Mouse (Mus musculus): ENCODE data around the gene Eif4a2. TPM values are rescaled to one million over a fixed set of nuclear protein-coding genes. Genes with fewer than 3 reads are reported as not detected.

Eif4a2 gene
- polyA plus RNA-seq, 1 experiment: 781 TPM

GRCm38 (mm10) chr16:23103841-23104240, 3.4 kb upstream of the Eif4a2 start:
- no peak for DNase-seq (ENCODE audit: low spot score)

- DNase-seq (ENCODE audit: low spot score): no peak
These were observed 1.1 kb upstream of the Eif4a2 start for GRCm38 (mm10) chr16:23106121-23106520.

- peak; percentile 74 for DNase-seq (ENCODE audit: low spot score)
These were observed 909 bp downstream of the Eif4a2 start for GRCm38 (mm10) chr16:23107946-23108759.

- DNase-seq (ENCODE audit: low spot score): no peak
These were observed 1.7 kb downstream of the Eif4a2 start for GRCm38 (mm10) chr16:23108943-23109342.

GRCm38 (mm10) chr16:23109350-23110280, 2.4 kb downstream of the Eif4a2 start:
- no peak for DNase-seq (ENCODE audit: low spot score)

GRCm38 (mm10) chr16:23112348-23112747, 5.1 kb downstream of the Eif4a2 start:
- no peak for DNase-seq (ENCODE audit: low spot score)

- DNase-seq (ENCODE audit: low spot score): no peak
These were observed 5.7 kb downstream of the Eif4a2 start for GRCm38 (mm10) chr16:23112861-23113435.

- no peak for DNase-seq (ENCODE audit: low spot score)
These were observed 6.7 kb downstream of the Eif4a2 start for GRCm38 (mm10) chr16:23113903-23114302.

- DNase-seq (ENCODE audit: low spot score): no peak
These were observed 7.3 kb downstream of the Eif4a2 start for GRCm38 (mm10) chr16:23114339-23115171.

- no peak for DNase-seq (ENCODE audit: low spot score)
These were observed 8.2 kb downstream of the Eif4a2 start for GRCm38 (mm10) chr16:23115486-23115885.

- no peak for DNase-seq (ENCODE audit: low spot score)
These were observed 9.9 kb downstream of the Eif4a2 start for GRCm38 (mm10) chr16:23117173-23117572.

GRCm38 (mm10) chr16:23122446-23122845, 15.2 kb downstream of the Eif4a2 start:
- DNase-seq (ENCODE audit: low spot score): no peak

- no peak for DNase-seq (ENCODE audit: low spot score)
These were observed 15.9 kb downstream of the Eif4a2 start for GRCm38 (mm10) chr16:23123104-23123503.

- no peak for DNase-seq (ENCODE audit: low spot score)
These were observed 17.2 kb downstream of the Eif4a2 start for GRCm38 (mm10) chr16:23124398-23124797.

- DNase-seq (ENCODE audit: low spot score): no peak
These were observed 20.0 kb downstream of the Eif4a2 start for GRCm38 (mm10) chr16:23127311-23127672.

- peak; percentile 94 for DNase-seq (ENCODE audit: low spot score)
These were observed 20.6 kb downstream of the Eif4a2 start, which contains the start of gene Rfc4 for GRCm38 (mm10) chr16:23127673-23128375. TSS of gene Rfc4 (minus strand) at chr16:23127737.

GRCm38 (mm10) chr16:23130303-23130702, 23.1 kb downstream of the Eif4a2 start:
- no peak for DNase-seq (ENCODE audit: low spot score)

GRCm38 (mm10) chr16:23132336-23132735, 25.1 kb downstream of the Eif4a2 start:
- no peak for DNase-seq (ENCODE audit: low spot score)

GRCm38 (mm10) chr16:23135421-23136149, 28.3 kb downstream of the Eif4a2 start:
- no peak for DNase-seq (ENCODE audit: low spot score)

GRCm38 (mm10) chr16:23136406-23136970, 29.2 kb downstream of the Eif4a2 start:
- DNase-seq (ENCODE audit: low spot score): no peak

Data from urinary bladder, adult 2 months (tissue).